Mouse (Mus musculus) CH12.LX (cell line): ENCODE data around the gene Smox. TPM values are rescaled to one million over a fixed set of nuclear protein-coding genes. Genes with fewer than 3 reads are reported as not detected.

Experiments
- DNase-seq: peaks from one replicate; pipeline ENCODE4 v3.0.0-alpha.2; 2013; ENCODE audit errors: extremely low read depth
- H3K27ac ChIP-seq: 2 replicates; pipeline ENCODE4 v1.5.1; 2012; ENCODE audit warnings: low read depth, mild to moderate bottlenecking, control low read depth, moderate library complexity; ENCODE audit not compliant: insufficient read depth
- H3K27me3 ChIP-seq: replicated peaks from 2 replicates; pipeline ENCODE3; 2012; ENCODE audit warnings: inconsistent platforms
- H3K36me3 ChIP-seq, 2 experiments: replicated peaks in 1 of 2; 2 replicates each; pipeline versions ENCODE3 to v1.6.1; 2012; ENCODE audit warnings: inconsistent platforms in 1 of 2, low read length in 1 of 2, mild to moderate bottlenecking in 1 of 2, mixed read lengths in 1 of 2, moderate library complexity in 1 of 2; ENCODE audit not compliant: control insufficient read depth in 1 of 2, insufficient read depth in 1 of 2
- H3K4me1 ChIP-seq, 2 experiments: 2 replicates each; pipeline ENCODE4 v1.6.1; 2012; ENCODE audit warnings: inconsistent platforms in 1 of 2, moderate library complexity in 1 of 2; ENCODE audit not compliant: insufficient read depth in 2 of 2, control insufficient read depth in 1 of 2
- H3K4me2 ChIP-seq: 2 replicates; pipeline ENCODE4 v1.6.1; 2012; ENCODE audit warnings: low read depth, mild to moderate bottlenecking, control low read depth; ENCODE audit not compliant: poor library complexity, insufficient read depth, severe bottlenecking
- H3K4me3 ChIP-seq, 3 experiments: fragments of 150-350 bp in 1 of 3; sonication (generic) in 1 of 3; replicated peaks in 1 of 3; 2 replicates each; pipeline versions ENCODE3 to v1.5.1; 2011 to 2012; ENCODE audit warnings: low read depth in 2 of 3, low read length in 2 of 3, mild to moderate bottlenecking in 2 of 3, moderate library complexity in 2 of 3, control low read depth in 1 of 3, improper control_type of control experiment in 1 of 3, inconsistent platforms in 1 of 3, mixed read lengths in 1 of 3; ENCODE audit not compliant: poor library complexity in 1 of 3
- H3K79me2 ChIP-seq: replicated peaks from 2 replicates; pipeline ENCODE4 v1.6.1; 2012; ENCODE audit warnings: mild to moderate bottlenecking, moderate library complexity; ENCODE audit not compliant: control insufficient read depth, poor library complexity, insufficient read depth, severe bottlenecking; ENCODE audit errors: extremely low read depth
- H3K9ac ChIP-seq: 2 replicates; pipeline ENCODE4 v1.6.1; 2012; ENCODE audit warnings: low read depth, mild to moderate bottlenecking, control low read depth, moderate library complexity; ENCODE audit not compliant: insufficient read depth
- H3K9me3 ChIP-seq: replicated peaks from 2 replicates; pipeline ENCODE3; 2012; ENCODE audit warnings: low read length, inconsistent platforms, mixed read lengths
- BHLHE40 ChIP-seq: IDR thresholded peaks from 2 replicates; pipeline ENCODE4 v1.6.1; 2011; ENCODE audit warnings: mild to moderate bottlenecking, low read depth, low read length, improper control_type of control experiment
- CHD2 ChIP-seq: IDR thresholded peaks from 2 replicates; pipeline ENCODE4 v1.6.1; 2011; ENCODE audit warnings: low read length, improper control_type of control experiment
- E2F4 ChIP-seq: IDR thresholded peaks from 2 replicates; pipeline ENCODE4 v1.6.1; 2011; ENCODE audit warnings: low read depth, low read length, improper control_type of control experiment; ENCODE audit not compliant: insufficient replicate concordance
- GABPA ChIP-seq: IDR thresholded peaks from 2 replicates; pipeline ENCODE4 v1.6.1; 2012; ENCODE audit warnings: low read depth, low read length, improper control_type of control experiment, inconsistent platforms; ENCODE audit not compliant: insufficient replicate concordance
- HCFC1 ChIP-seq: IDR thresholded peaks from 2 replicates; pipeline ENCODE4 v1.6.1; 2012; ENCODE audit warnings: low read depth, mild to moderate bottlenecking, inconsistent platforms, low read length, improper control_type of control experiment
- KAT2A ChIP-seq: IDR thresholded peaks from 2 replicates; pipeline ENCODE4 v1.6.1; 2012; ENCODE audit warnings: low read length, improper control_type of control experiment, inconsistent platforms; ENCODE audit not compliant: insufficient replicate concordance
- MAFK ChIP-seq: IDR thresholded peaks from 2 replicates; pipeline ENCODE4 v1.6.1; 2011; ENCODE audit warnings: low read length, improper control_type of control experiment; ENCODE audit not compliant: insufficient replicate concordance
- MAX ChIP-seq: IDR thresholded peaks from 2 replicates; pipeline ENCODE4 v1.6.1; 2011; ENCODE audit warnings: low read length, improper control_type of control experiment
- MEF2A ChIP-seq: IDR thresholded peaks from 2 replicates; pipeline ENCODE4 v1.6.1; 2014; ENCODE audit warnings: low read depth, mild to moderate bottlenecking, inconsistent platforms, low read length, improper control_type of control experiment, borderline replicate concordance
- NRF1 ChIP-seq: IDR thresholded peaks from 2 replicates; pipeline ENCODE4 v1.6.1; 2014; ENCODE audit warnings: low read depth, mild to moderate bottlenecking, inconsistent platforms, low read length, improper control_type of control experiment, moderate library complexity
- POLR2AphosphoS2 ChIP-seq: IDR thresholded peaks from 2 replicates; pipeline ENCODE4 v1.6.1; 2011; ENCODE audit warnings: low read depth, low read length, improper control_type of control experiment
- SMC3 ChIP-seq: IDR thresholded peaks from 2 replicates; pipeline ENCODE4 v1.6.1; 2011; ENCODE audit warnings: low read depth, low read length, improper control_type of control experiment
- UBTF ChIP-seq: IDR thresholded peaks from 2 replicates; pipeline ENCODE4 v1.6.1; 2012; ENCODE audit warnings: low read depth, mild to moderate bottlenecking, inconsistent platforms, low read length, improper control_type of control experiment, moderate library complexity
- USF1 ChIP-seq: IDR thresholded peaks from 2 replicates; pipeline ENCODE4 v1.6.1; 2014; ENCODE audit warnings: low read depth, mild to moderate bottlenecking, inconsistent platforms, low read length, improper control_type of control experiment
- ZC3H11A ChIP-seq: IDR thresholded peaks from 2 replicates; pipeline ENCODE4 v1.6.1; 2012; ENCODE audit warnings: low read depth, mild to moderate bottlenecking, inconsistent platforms, low read length, improper control_type of control experiment
- ZKSCAN1 ChIP-seq: IDR thresholded peaks from 2 replicates; pipeline ENCODE4 v1.6.1; 2012; ENCODE audit warnings: low read depth, inconsistent platforms, low read length, improper control_type of control experiment, borderline replicate concordance
- ZMIZ1 ChIP-seq: IDR thresholded peaks from 2 replicates; pipeline ENCODE4 v1.6.1; 2012; ENCODE audit warnings: low read depth, mild to moderate bottlenecking, inconsistent platforms, low read length, improper control_type of control experiment
- dilution Hi-C: fragments of 300-500 bp; cut with MboI; formaldehyde crosslinking; loops from 2 replicates; pipeline ENCODE4 v1.14.3; 2020; ENCODE audit warnings: low sequenced_read_pairs; ENCODE audit not compliant: extremely low pct_unique_long_range_greater_than_20kb, extremely low pct_ligation_motif_present
- in situ Hi-C: fragments of 300-500 bp; cut with MboI; formaldehyde crosslinking; loops from 3 replicates; pipeline ENCODE4 v1.14.3; 2019; ENCODE audit warnings: low sequenced_read_pairs, low pct_ligation_motif_present, low pct_unique_long_range_greater_than_20kb, mixed read lengths
- polyA plus RNA-seq: library from polyadenylated mRNA; unstranded; fragments of >175 nt; gene quantifications from 2 replicates; pipeline ENCODE4 v1.2.1, GENCODE M21; 2012; ENCODE audit warnings: low read depth; ENCODE audit not compliant: insufficient read length
- total RNA-seq, 2 experiments: library from RNA; depleted of rRNA; stranded (reverse); fragments of 300-350 nt in 1 of 2; fragments of >200 nt in 1 of 2; gene quantifications; 2 replicates each; pipeline ENCODE4 v1.2.3; 2012 to 2014

The Smox gene
- total and polyA plus RNA-seq, 3 experiments, result 3.3 to 7.6 (median 4.4) TPM

- no peaks in the 10 kb centered on the region for H3K36me3 ChIP-seq
- in situ Hi-C loops, result loop anchor here (10.0 to 25.0 kb wide), 3 partner anchors 91 to 418 kb away; partner anchors contain the start of genes Pank2 and Siglec1
These were observed 14.1 kb downstream of the Smox start for GRCm38 (mm10) chr2:131505431-131505830.

GRCm38 (mm10) chr2:131506358-131506757 is 15.1 kb downstream of the Smox start:
- no peak for TF ChIP-seq BHLHE40
- no peak for TF ChIP-seq CHD2
- TF ChIP-seq ZMIZ1, result no peak
- no peak for TF ChIP-seq USF1
- TF ChIP-seq, all 38 proteins: peak for 0
- DNase-seq, result no peak
- Histone ChIP-seq H3K4me3 (no peak overlapping the region), H3K4me1 (peaks cover 3 to 25% of the 10 kb centered on the region in 2 experiments), H3K9ac (no peak overlapping the region), H3K27me3 (no peaks in the 10 kb centered on the region), H3K4me2 (no peak overlapping the region), H3K36me3 (no peaks in the 10 kb centered on the region), H3K9me3 (no peaks in the 10 kb centered on the region), H3K27ac (no peak overlapping the region), H3K79me2 (no peaks in the 10 kb centered on the region)
- in situ Hi-C loops (loop anchor here (10.0 to 25.0 kb wide), 3 partner anchors 92 to 419 kb away; partner anchors contain the start of genes Pank2 and Siglec1), dilution Hi-C loops (no loop called here)

More at GRCm38 (mm10) chr2:131505431-131505830, 14.1 kb downstream of the Smox start:
- no peak overlapping the region for H3K9ac ChIP-seq
- peaks cover 2 to 19% of the 10 kb centered on the region in 2 experiments for H3K4me1 ChIP-seq
- no peaks in the 10 kb centered on the region for H3K79me2 ChIP-seq
- dilution Hi-C loops, result no loop called here
- no peak overlapping the region for H3K4me3 ChIP-seq
- no peak overlapping the region for H3K4me2 ChIP-seq
- no peak for DNase-seq
- H3K27ac ChIP-seq, result no peak overlapping the region
- TF ChIP-seq POLR2AphosphoS2 (no peak), HCFC1 (no peak), MAFK (no peak), KAT2A (no peak), E2F4 (no peak), GABPA (no peak), UBTF (no peak), CHD2 (no peak), BHLHE40 (no peak), MAX (no peak), ZKSCAN1 (no peak), SMC3 (no peak), ZC3H11A (no peak), ZMIZ1 (no peak), MEF2A (no peak), NRF1 (no peak)
- no peaks in the 10 kb centered on the region for H3K27me3 ChIP-seq
- H3K9me3 ChIP-seq, result no peaks in the 10 kb centered on the region
